Mouse (Mus musculus): ENCODE results near the gene 1700056E22Rik.

DNA sequence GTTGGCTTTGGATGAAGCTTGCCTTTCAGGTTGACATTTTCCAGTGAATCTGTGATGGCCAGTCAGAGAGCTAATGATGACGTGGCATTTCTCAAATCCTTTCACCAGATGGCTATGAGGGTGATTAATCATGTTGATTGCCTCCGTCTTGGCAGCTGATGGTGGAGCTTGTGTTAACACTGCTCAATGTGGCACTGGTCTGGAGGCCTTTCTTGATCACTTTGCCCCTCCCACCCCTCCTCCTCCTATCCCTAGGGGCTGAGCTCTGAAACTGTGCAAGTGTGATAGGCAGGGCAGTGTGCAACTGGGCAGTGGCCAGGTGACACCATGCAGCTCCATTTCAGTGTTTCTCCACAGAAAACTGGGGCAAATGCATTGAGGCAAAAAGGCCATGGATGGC, 29.8 kb downstream of the 1700056E22Rik start:
- no peak for TF ChIP-seq CTCF (IDR thresholded peaks at IDR 0.05 in 2 of 3, conservative IDR thresholded peaks at IDR 0.05 in 1 of 3; ENCODE audit: control insufficient read depth in 1 of 3, insufficient read depth in 1 of 3, low read depth in 2 of 3, low read length in 3 of 3, poor library complexity in 1 of 3, severe bottlenecking in 1 of 3)
- no peak for TF ChIP-seq ZNF384 (IDR thresholded peaks at IDR 0.05; ENCODE audit: low read depth, low read length)
- TF ChIP-seq ZMIZ1 (IDR thresholded peaks at IDR 0.05; ENCODE audit: low read depth, low read length) = no peak
- no peak for TF ChIP-seq USF2 (IDR thresholded peaks at IDR 0.05; ENCODE audit: borderline replicate concordance in 1 of 2, insufficient read depth in 1 of 2, low read depth in 1 of 2, low read length in 2 of 2)
- TF ChIP-seq SMC3 (IDR thresholded peaks at IDR 0.05; ENCODE audit: low read depth, low read length) = no peak
- no peak for TF ChIP-seq POLR2A (IDR thresholded peaks at IDR 0.05; ENCODE audit: control insufficient read depth in 1 of 2, insufficient read depth in 1 of 2, low read depth in 1 of 2, low read length in 2 of 2, poor library complexity in 1 of 2)
- no peak for TF ChIP-seq USF1 (IDR thresholded peaks at IDR 0.05; ENCODE audit: low read depth, low read length)
- no peak for TF ChIP-seq SIN3A (IDR thresholded peaks at IDR 0.05; ENCODE audit: low read length)
- no peak for TF ChIP-seq MXI1 (IDR thresholded peaks at IDR 0.05; ENCODE audit: low read depth, low read length)
- no peak for TF ChIP-seq CHD1 (IDR thresholded peaks at IDR 0.05; ENCODE audit: low read depth, low read length)
- TF ChIP-seq ZKSCAN1 (IDR thresholded peaks at IDR 0.05; ENCODE audit: low read depth, low read length) = no peak
- no peak for TF ChIP-seq EP300 (IDR thresholded peaks at IDR 0.05; ENCODE audit: low read depth in 1 of 2, low read length in 2 of 2)
